Mouse (Mus musculus) large intestine, adult 2 months (tissue): ENCODE results near the gene Ttll11. TPM values are rescaled to one million over a fixed set of nuclear protein-coding genes. Genes with fewer than 3 reads are reported as not detected.

Experiments used
- DNase-seq: peaks from one replicate; pipeline ENCODE4 v3.0.0-alpha.2; 2012; ENCODE audit warnings: low read depth, low spot score
- WGBS: fragments of 180-500 bp; shearing (Covaris S2); methylation state at CpG from one replicate; pipeline ENCODE4 v1.1.7; 2018; 5-methylcytosine and 5-hydroxymethylcytosine counted together
- polyA plus RNA-seq: library from polyadenylated mRNA; depleted of rRNA; stranded (reverse); fragments of >200 nt; gene quantifications from 2 replicates; pipeline ENCODE4 v1.2.3, GENCODE M21; 2012

The Ttll11 gene
- polyA plus RNA-seq, 1 experiment, result 0.24 TPM

DNA sequence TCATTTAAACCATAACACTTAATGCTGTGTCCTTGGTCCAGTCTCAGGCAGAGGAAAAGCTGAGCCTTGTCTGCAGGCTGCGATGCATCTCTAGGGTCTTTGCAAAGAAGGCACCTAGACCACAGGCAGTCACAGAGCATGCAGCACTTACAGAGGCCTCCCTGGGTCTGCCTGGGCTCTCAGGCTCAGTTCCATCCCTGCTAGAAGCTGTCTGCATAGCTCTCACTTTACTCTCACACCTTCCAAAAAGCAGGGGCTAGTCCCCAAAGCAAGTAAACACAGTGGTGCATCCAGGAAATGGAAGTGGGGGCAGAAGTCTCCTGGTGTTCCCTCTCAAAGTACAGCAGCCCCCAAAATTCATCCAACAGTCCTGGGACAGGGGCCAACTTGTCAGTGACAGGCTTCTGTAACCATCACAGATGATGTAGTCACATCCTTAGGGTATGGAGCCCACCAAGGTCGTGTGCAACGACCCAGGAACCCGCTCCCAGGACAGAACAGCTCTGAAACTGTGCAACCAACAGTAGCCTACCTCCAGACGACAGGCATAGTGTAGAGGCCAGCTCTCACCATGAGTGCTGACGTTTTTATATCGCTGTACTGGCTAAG lies 229.1 kb downstream of the Ttll11 start:
- WGBS, result 74% methylated on average over 7 of the region's 7 CpGs
- no peak for DNase-seq

DNA sequence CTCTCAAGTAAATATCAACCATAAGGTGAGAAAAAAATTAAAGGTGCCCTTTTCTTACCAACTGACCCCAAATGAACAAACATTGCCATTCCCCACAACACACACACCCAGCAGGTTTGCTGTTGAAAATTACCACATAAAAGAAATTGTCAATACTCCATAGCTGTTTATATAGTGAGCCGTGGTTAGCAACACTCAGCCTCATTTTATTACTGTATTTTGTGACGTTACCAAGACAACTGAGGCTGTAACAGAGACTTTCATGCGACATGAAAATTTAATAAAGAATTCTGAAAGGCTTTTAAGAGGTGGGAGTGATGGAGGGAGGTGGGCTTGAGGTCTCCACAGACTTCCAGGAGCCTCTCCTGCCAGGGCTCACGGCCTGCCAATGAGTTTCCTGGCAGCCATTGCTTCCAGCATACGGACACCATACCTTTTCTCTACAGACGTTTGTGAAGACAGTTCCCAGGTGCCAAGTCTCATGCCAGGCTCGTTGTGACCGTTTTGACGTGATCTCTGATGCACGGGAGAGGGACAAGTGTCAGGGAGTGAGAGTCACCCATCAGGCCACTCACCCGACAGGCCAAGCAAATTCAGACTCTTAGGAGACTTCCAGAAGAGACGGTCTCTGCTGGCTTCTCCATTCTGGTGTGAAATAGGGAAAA lies 232.2 kb downstream of the Ttll11 start:
- 61% methylated on average over 12 of the region's 12 CpGs for WGBS
- DNase-seq, result no peak

GRCm38 (mm10) chr2:35746638-35747037 lies 233.1 kb downstream of the Ttll11 start:
- DNase-seq, result no peak
- 52% methylated on average over 6 of the region's 7 CpGs for WGBS

- DNase-seq, result no peak
- 89% methylated on average over 10 of the region's 10 CpGs for whole genome bisulfite sequencing
These were observed 233.8 kb downstream of the Ttll11 start for GRCm38 (mm10) chr2:35745876-35746275.

DNA sequence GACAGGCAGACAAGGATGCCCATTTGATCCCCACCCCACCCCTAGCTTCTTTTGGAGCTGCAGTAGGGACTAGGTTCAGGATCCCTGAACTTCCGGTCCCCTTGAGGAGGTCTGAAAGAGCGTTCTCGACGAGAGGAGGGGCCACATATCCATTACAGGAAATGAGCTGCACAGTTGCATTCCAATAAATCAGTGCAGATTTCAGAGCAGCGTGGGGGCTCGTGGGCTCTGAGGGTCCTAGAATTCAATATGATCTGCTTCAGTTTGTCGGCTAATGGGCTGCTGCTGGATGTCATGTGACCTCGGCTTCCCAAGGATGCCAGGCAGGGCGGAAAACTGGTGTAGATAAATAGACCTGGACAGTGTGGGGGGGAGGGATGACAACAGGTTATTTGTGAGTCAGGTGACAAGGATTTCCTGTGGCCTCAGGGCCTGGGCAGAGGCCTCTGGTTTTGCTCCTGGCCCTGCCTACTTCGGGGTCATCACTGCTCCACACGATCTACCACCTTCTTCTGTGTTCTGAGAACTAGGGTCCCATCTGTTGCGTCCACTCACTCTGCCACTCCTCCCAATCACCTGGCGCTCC lies 240.0 kb downstream of the Ttll11 start:
- 75% methylated on average over 13 of the region's 13 CpGs for WGBS
- no peak for DNase-seq

GRCm38 (mm10) chr2:35737467-35738027 lies 242.2 kb downstream of the Ttll11 start:
- DNase-seq, result no peak
- 65% methylated on average over 7 of the region's 7 CpGs for WGBS

GRCm38 (mm10) chr2:35736061-35736460 lies 243.7 kb downstream of the Ttll11 start:
- no peak for DNase-seq

GRCm38 (mm10) chr2:35735001-35735400 lies 244.7 kb downstream of the Ttll11 start:
- 98% methylated on average over 2 of the region's 2 CpGs for WGBS
- no peak for DNase-seq

More at GRCm38 (mm10) chr2:35736061-35736460, 243.7 kb downstream of the Ttll11 start:
- 83% methylated on average over 2 of the region's 2 CpGs for WGBS

GRCm38 (mm10) chr2:35731671-35732449 lies 247.9 kb downstream of the Ttll11 start:
- DNase-seq, result no peak
- WGBS, result 65% methylated on average over 18 of the region's 18 CpGs

GRCm38 (mm10) chr2:35729077-35730065 lies 250.3 kb downstream of the Ttll11 start:
- peak; percentile 40 for DNase-seq
- 51% methylated on average over 16 of the region's 16 CpGs for WGBS

- 35% methylated on average over 5 of the region's 5 CpGs for WGBS
- no peak for DNase-seq
These were observed 251.1 kb downstream of the Ttll11 start for GRCm38 (mm10) chr2:35728633-35729032.

DNA sequence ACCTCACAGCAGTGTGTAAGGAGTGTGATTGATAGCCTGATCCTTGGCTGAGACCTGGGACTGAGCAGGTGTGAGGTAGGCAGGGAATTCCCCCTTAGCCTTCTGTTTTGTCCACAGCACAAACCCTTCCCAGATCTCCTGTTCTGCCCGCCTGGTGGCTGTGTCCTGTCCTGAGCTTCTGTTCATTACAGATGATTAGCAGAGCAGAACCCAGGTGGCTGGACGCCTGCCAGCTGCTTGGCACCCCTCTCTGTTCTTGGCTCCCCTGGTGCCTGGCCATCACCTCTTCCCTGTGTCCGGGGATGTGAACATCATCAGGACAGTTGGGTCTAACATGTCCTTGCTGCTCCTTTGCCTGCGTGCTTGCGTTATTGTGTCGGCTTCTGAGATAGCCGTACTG lies 256.0 kb downstream of the Ttll11 start:
- DNase-seq, result no peak
- WGBS, result 85% methylated on average over 7 of the region's 7 CpGs

DNA sequence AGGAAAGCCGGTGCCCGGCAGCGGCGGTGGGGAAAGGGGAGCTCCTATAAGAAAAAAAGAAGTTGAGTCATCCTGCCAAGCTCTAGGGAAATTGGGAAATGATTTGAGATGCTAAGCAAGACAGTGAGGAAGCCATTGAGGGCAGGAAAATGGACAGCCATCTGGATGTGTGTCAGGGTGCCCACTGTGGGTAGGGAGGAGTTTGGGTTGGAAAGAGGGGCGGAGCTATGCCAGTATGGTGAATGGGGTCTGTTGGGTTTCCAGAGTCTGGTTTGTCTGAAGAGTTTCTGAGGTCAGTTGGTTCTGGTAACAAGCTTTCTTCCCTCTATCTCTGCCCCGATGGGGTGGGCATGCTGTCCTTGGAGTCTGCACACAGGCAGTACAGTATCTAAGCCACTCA lies 256.4 kb downstream of the Ttll11 start:
- no peak for DNase-seq
- WGBS, result 96% methylated on average over 6 of the region's 6 CpGs

DNA sequence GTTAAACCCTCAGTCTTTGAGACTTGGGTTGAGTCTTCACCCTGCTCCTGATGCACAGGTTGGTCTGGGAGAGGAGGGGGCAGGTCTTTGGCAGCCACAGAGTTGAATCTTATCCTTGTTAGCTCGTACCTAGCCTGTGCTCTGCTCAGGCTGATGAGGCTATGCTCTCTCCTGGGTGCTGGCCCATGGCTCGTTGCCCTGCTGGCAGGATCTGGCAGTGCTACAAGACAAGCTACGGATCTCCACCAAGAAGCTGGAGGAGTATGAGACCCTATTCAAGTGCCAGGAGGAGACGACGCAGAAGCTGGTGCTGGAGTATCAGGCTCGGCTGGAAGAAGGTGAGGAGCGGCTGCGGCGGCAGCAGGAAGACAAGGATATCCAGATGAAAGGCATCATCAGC lies 256.9 kb downstream of the Ttll11 start:
- no peak for DNase-seq
- 85% methylated on average over 9 of the region's 9 CpGs for WGBS

DNA sequence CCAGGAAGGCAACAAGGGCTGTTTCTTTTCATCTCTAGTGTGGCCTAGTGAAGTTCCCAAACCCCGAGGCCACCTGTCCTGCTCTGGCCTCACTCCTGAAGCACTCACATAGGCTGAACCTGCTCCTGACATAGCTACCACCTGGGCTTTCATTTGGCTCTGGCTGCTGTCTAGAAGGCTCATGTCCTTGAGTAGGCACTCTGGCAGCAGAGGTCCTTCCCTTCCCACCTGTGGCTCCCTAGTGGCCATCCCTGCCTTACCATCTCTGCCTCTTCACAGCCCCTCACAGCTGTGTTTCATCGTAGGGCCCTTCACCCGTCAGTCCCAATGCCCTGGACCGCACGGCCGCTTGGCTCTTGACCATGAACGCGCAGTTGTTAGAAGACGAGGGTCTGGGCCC lies 258.8 kb downstream of the Ttll11 start:
- DNase-seq, result no peak
- 92% methylated on average over 9 of the region's 9 CpGs for WGBS

DNA sequence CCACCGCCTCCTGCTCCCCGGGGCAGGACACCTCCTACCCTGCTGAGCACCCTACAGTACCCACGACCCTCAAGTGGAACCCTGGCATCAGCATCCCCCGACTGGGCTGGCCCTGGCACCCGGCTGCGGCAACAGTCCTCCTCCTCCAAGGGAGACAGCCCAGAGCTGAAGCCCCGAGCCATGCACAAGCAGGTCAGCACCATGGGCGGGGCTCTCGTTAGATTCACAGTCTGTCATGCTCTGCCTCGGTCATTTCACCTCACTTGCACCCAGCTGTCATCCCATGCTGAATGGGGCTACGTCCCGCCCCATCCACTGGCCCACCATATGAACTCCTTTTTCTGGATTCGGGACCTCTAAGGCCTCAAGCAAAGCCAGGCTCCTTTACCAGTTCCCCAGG lies 259.2 kb downstream of the Ttll11 start:
- 83% methylated on average over 13 of the region's 13 CpGs for WGBS
- no peak for DNase-seq

DNA sequence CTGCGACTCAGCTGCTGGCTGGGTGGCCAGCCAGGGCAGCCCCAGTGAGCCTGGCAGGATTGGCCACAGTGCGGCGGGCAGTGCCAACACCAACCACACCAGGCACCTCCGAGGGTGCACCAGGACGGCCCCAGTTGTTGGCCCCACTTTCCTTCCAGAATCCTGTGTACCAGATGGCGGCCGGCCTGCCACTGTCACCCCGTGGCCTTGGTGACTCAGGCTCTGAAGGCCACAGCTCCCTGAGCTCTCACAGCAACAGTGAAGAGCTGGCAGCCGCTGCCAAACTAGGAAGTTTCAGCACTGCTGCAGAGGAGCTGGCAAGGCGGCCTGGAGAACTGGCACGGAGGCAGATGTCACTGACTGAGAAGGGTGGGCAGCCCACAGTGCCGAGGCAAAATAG lies 259.6 kb downstream of the Ttll11 start:
- no peak for DNase-seq
- WGBS, result 85% methylated on average over 12 of the region's 12 CpGs

DNA sequence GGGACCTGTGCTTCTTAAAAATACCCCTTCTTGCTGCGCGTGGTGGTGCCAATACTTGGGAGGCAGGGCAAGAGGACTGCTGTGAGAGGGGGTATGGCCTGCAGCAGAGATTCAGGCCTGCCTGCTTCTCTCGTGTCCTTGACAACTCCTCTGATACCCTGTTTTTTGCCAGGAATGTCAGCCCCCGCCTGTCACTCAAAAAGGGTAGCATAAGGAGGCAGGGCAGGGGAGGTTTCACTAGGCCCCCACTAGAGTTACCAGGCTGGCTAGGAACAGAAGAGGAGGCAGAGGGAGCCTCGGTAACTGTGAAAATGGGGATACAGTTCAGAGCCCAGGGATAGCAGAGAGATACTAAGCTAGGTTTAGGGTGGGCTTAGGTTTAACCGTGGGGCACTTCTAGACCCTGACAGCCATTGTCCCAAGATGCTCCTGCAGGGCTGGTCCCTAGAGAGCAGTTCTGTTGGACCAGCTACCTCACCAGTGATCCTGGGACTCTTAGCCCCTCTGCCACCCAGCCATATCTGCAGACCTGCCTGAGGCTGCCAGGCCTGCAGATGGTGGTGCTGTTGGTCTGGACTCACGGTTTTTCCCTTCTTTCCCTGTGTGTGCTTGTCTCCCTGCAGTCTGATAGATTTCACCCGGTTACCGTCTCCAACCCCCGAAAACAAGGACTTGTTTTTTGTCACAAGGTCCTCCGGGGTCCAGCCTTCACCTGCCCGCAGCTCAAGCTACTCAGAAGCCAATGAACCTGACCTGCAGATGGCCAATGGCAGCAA lies 260.3 kb downstream of the Ttll11 start:
- DNase-seq, result no peak
- 86% methylated on average over 12 of the region's 12 CpGs for WGBS
